Mouse (Mus musculus): ENCODE measurements at regions not wholly inside any gene's neighbourhood (a gene's known extent, or its start where the extent isn't known, plus 50 kb on each side); places are given as distances from the start of the nearest gene placed in this dataset.
"Not testable (repeated sequence)": the region's sequence is repeated elsewhere in the genome, so short reads cannot be mapped to it uniquely, and the experiment has no call there.

GRCm38 (mm10) chr9:104413021-104413420, 75.5 kb upstream of the Acpp start:
- Histone ChIP-seq H3K4me3 (no peak overlapping the region), H3K27ac (no peak overlapping the region), H3K4me1 (peaks cover 4% of the 10 kb centered on the region; the same call in 1 of the 2 replicates), H3K4me2 (no peak overlapping the region), H3K27me3 (0 out of 2 replicates have a peak, but pooled peaks cover 4% of the 10 kb centered on the region), H3K36me3 (no peaks in the 10 kb centered on the region), H3K9me3 (no peaks in the 10 kb centered on the region), H3K9ac (no peak overlapping the region)
- no peak for ATAC-seq (ENCODE audit: insufficient number of reproducible peaks, low FRiP score, low TSS enrichment, low read depth)
- 12% methylated on average over 5 of the region's 5 CpGs for WGBS

DNA sequence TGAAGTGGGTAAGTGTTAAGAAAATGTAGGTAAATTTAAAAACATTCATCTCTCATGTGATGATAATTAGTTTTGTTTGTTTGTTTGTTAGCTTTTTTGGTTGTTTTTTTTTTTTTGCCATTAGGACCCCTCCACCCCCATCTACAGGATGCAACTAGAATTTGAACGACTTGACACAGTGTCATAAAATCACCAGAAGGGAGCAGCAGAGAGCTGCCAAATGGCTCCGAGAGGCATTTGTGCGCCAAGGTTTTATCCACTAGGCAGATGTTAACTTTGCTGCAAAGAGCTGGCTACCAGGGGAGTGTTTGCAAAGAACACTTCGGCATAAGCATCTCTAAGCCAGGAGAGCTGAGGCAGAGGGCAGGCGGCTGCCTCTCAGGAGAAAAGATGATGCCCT, 72.7 kb upstream of the Acpp start:
- Histone ChIP-seq H3K9ac (no peak overlapping the region), H3K36me3 (no peaks in the 10 kb centered on the region), H3K27me3 (0 out of 2 replicates have a peak, but pooled peaks cover 4% of the 10 kb centered on the region), H3K4me1 (peaks cover 7% of the 10 kb centered on the region; the same call in 1 of the 2 replicates), H3K4me2 (no peak overlapping the region), H3K4me3 (no peak overlapping the region), H3K27ac (no peak overlapping the region), H3K9me3 (no peaks in the 10 kb centered on the region)
- ATAC-seq (ENCODE audit: insufficient number of reproducible peaks, low FRiP score, low TSS enrichment, low read depth) = no peak
- WGBS = 7% methylated on average over 5 of the region's 5 CpGs

DNA sequence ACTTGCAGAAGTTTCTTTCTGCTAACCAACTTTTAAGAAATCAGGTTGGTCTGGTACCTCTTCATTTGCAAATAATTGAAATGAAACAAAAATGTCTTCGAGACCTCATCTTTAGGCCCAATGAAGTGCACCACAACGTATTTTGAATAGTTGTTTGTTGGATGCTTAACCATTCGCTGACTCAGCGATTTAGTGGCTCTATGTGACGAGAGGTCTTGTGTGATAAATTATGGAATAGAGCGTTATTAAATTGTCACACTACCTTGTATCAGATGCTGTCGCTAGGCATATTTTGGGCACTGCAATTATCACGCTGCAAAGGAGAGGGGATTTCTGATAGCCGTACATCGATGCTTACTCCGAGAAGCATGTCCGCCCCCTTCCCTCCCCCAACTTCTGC, 71.8 kb upstream of the Acpp start:
- Histone ChIP-seq H3K4me1 (peaks cover 7% of the 10 kb centered on the region; the same call in 1 of the 2 replicates), H3K9ac (no peak overlapping the region), H3K36me3 (no peaks in the 10 kb centered on the region), H3K27ac (no peak overlapping the region), H3K9me3 (no peaks in the 10 kb centered on the region), H3K4me3 (peak overlapping the region; percentile 29), H3K4me2 (peak overlapping the region; percentile 48), H3K27me3 (0 out of 2 replicates have a peak, but pooled peaks cover 4% of the 10 kb centered on the region)
- WGBS = 16% methylated on average over 12 of the region's 12 CpGs
- ATAC-seq (ENCODE audit: insufficient number of reproducible peaks, low FRiP score, low TSS enrichment, low read depth) = no peak

DNA sequence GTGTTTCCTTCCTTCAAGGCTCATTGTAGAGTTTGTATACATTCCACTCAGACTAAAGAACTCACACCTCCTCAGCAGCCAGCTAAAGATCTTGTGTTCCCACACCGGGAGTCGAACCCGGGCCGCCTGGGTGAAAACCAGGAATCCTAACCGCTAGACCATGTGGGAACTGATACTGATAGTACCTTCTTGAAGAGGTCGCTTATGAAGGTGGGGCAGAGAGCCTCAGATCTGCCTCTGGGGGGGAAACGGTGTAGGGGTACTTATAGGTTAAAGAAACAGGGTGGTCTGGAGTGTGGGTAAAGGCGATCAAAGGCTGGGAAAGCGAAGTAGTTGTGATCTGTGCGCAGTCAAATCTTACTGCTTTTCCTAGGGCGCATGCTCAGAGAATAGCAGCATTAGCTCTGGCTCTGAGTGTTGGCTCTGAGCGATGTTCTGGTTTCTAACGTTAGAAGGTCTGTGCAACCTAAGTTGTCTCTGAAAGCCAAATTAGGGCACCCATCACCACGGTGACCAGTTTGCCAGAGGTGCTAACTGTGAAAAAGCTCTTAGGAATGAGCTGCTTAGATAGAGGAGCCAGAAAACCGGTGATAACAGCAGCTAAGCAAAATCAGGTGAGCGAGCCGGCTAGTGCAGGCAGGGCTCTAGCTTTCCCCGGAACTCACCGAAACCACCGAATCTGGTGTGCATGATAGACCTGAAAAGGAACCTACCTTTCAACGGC, 71.2 kb upstream of the Acpp start:
- H3K9me3 ChIP-seq = no peaks in the 10 kb centered on the region
- no peak for ATAC-seq (ENCODE audit: insufficient number of reproducible peaks, low FRiP score, low TSS enrichment, low read depth)
- no peak overlapping the region for H3K9ac ChIP-seq
- H3K27me3 ChIP-seq = 0 out of 2 replicates have a peak, but pooled peaks cover 4% of the 10 kb centered on the region
- peaks cover 7% of the 10 kb centered on the region; the same call in 1 of the 2 replicates for H3K4me1 ChIP-seq
- no peak overlapping the region for H3K27ac ChIP-seq
- peak overlapping the region; percentile 29 for H3K4me3 ChIP-seq
- WGBS = 14% methylated on average over 21 of the region's 21 CpGs
- H3K36me3 ChIP-seq = no peaks in the 10 kb centered on the region
- peak overlapping the region; percentile 48 for H3K4me2 ChIP-seq

DNA sequence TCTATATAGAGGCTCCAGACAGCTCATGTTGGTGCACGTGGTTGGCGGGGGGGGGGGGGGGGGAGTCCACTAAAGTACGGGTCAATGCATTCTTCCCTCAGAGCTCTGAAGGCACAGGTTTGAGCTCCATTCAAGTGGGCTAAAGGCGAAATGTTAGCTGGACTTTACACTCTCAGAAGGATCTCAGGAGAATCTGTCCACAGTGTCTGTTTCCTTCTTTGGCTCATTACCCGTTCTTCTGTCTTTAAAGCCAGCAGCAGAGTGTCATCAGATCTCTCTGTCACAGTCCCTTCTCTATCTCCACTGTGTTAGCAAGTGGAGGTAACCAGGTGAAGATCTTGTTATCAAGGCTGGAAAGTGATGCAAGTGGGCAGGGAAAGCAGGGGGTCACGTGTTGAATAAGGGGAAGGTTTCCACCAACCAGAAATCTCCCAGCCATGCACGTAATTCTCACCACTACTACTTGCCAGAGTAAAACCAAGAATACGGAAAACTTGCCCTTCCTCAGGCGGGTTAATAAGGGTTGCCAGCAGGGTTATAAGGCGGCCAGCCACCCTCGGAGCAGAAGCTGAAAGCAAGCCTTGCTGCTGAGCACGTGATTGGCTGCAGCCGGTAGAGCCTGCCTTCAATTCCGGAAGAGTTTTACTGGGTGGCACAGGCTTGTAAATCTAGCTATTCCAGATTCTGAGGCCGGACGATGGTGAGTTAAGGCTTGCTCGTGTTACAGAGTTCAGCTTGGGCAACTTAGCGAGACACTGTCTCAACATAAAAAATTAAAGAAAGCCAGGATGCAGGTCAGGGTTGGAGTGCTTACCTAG, 70.2 kb upstream of the Acpp start:
- 0 out of 2 replicates have a peak, but pooled peaks cover 4% of the 10 kb centered on the region for H3K27me3 ChIP-seq
- H3K4me3 ChIP-seq = peak overlapping the region; percentile 29
- no peak overlapping the region for H3K27ac ChIP-seq
- peak; percentile 53; the same call in 1 of the 2 replicates for ATAC-seq (ENCODE audit: insufficient number of reproducible peaks, low FRiP score, low TSS enrichment, low read depth)
- peaks cover 7% of the 10 kb centered on the region; the same call in 1 of the 2 replicates for H3K4me1 ChIP-seq
- no peak overlapping the region for H3K9ac ChIP-seq
- no peaks in the 10 kb centered on the region for H3K9me3 ChIP-seq
- WGBS = 11% methylated on average over 17 of the region's 18 CpGs
- no peaks in the 10 kb centered on the region for H3K36me3 ChIP-seq
- peak overlapping the region; percentile 48 for H3K4me2 ChIP-seq

DNA sequence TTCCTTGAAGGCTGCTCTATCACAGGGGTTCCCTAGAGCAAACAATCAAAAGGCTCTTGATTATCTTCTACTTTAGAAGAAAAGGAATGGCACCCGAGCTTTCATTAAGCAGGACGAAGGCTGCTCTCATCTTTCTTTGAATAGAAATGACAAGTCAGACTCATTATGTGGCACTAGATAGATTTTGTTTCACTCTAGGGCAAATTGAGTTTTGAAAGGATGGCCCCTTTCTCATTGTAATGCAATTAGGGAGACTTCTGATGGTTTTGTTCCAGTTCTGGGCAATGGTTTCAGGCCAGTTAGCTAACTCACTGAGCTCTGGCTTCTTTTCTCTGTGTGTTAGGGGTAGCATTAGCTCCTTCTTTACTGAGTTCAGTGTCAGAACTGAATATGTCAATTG, 69.5 kb upstream of the Acpp start:
- Histone ChIP-seq H3K4me3 (no peak overlapping the region), H3K27ac (no peak overlapping the region), H3K4me2 (no peak overlapping the region), H3K9me3 (no peaks in the 10 kb centered on the region), H3K36me3 (no peaks in the 10 kb centered on the region), H3K4me1 (peaks cover 7% of the 10 kb centered on the region; the same call in 1 of the 2 replicates), H3K9ac (no peak overlapping the region), H3K27me3 (0 out of 2 replicates have a peak, but pooled peaks cover 4% of the 10 kb centered on the region)
- ATAC-seq (ENCODE audit: insufficient number of reproducible peaks, low FRiP score, low TSS enrichment, low read depth) = no peak
- 86% methylated on average over 2 of the region's 2 CpGs for WGBS

DNA sequence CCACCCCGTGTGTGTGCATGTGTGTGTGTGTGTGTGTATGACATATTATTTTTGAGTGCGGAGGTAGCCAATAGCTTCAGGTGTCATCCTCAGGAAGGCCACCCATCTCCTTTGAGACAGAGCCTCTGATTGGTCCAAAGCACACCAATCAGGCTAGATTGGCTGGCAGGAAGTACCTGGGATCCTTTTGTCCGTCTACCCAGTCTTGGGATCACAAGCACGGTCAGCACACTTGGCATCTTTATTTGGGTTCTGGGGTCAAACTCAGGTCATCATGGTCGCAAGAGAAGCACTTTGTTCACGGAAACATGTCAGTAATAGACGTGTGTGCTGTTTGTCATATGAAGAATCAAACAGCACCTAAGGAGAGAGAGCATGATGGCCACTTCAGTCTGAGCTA, 68.9 kb upstream of the Acpp start:
- Histone ChIP-seq H3K36me3 (no peaks in the 10 kb centered on the region), H3K4me3 (no peak overlapping the region), H3K27me3 (0 out of 2 replicates have a peak, but pooled peaks cover 4% of the 10 kb centered on the region), H3K4me2 (no peak overlapping the region), H3K9me3 (no peaks in the 10 kb centered on the region), H3K4me1 (peaks cover 7% of the 10 kb centered on the region; the same call in 1 of the 2 replicates), H3K27ac (no peak overlapping the region), H3K9ac (no peak overlapping the region)
- ATAC-seq (ENCODE audit: insufficient number of reproducible peaks, low FRiP score, low TSS enrichment, low read depth) = no peak
- 77% methylated on average over 7 of the region's 7 CpGs for WGBS

GRCm38 (mm10) chr9:104403863-104404262, 66.3 kb upstream of the Acpp start:
- peaks cover 7% of the 10 kb centered on the region; the same call in 1 of the 2 replicates for H3K4me1 ChIP-seq
- no peak overlapping the region for H3K4me2 ChIP-seq
- 58% methylated on average over 1 of the region's 1 CpGs for WGBS
- ATAC-seq (ENCODE audit: insufficient number of reproducible peaks, low FRiP score, low TSS enrichment, low read depth) = no peak
- no peaks in the 10 kb centered on the region for H3K27me3 ChIP-seq
- no peak overlapping the region for H3K9ac ChIP-seq
- no peaks in the 10 kb centered on the region for H3K9me3 ChIP-seq
- no peak overlapping the region for H3K27ac ChIP-seq
- no peak overlapping the region for H3K4me3 ChIP-seq
- no peaks in the 10 kb centered on the region for H3K36me3 ChIP-seq

DNA sequence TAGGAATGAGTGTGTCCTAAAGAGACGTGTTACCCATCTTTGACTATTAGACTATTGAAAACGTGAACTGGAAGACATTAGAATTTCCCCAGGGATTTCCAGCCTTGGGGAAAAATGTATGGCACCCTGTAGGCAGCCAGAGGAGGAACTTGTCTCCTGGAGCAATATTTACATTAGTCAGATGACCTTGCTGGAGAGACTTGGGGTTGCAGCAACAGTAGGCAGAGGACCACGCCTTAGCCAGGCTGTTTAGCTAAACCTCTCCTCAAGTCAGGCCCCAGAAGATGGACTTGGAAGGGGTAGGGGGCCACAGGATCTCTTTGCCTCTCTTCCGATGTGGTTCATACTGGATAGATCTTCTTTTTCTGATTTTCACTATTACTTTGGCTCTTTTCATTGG, 64.1 kb upstream of the Acpp start:
- H3K36me3 ChIP-seq = no peaks in the 10 kb centered on the region
- H3K4me1 ChIP-seq = no peaks in the 10 kb centered on the region
- no peak for ATAC-seq (ENCODE audit: insufficient number of reproducible peaks, low FRiP score, low TSS enrichment, low read depth)
- no peak overlapping the region for H3K4me2 ChIP-seq
- H3K9ac ChIP-seq = no peak overlapping the region
- WGBS = 70% methylated on average over 4 of the region's 4 CpGs
- H3K4me3 ChIP-seq = no peak overlapping the region
- no peaks in the 10 kb centered on the region for H3K27me3 ChIP-seq
- no peaks in the 10 kb centered on the region for H3K9me3 ChIP-seq
- no peak overlapping the region for H3K27ac ChIP-seq

DNA sequence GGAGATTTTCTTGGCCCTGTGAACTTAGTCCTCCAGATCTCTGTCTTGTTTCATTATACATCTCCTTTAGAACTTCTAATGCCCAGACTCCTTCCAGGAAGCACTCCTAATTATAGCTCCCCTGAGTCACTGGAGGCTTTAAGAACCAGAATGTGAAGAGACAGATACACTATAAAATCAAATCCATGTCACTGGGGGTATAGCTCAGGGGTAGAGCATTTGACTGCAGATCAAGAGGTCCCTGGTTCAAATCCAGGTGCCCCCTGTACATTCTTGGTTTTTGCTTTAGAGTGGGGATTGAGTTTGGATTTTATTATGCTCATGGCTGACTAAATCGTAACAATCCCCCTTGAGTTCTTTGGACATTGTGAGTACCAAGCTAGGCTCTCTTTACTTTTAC, 62.4 kb upstream of the Acpp start:
- no peak overlapping the region for H3K27ac ChIP-seq
- H3K36me3 ChIP-seq = no peaks in the 10 kb centered on the region
- WGBS = 80% methylated on average over 1 of the region's 1 CpGs
- H3K4me3 ChIP-seq = no peak overlapping the region
- no peak overlapping the region for H3K9ac ChIP-seq
- H3K27me3 ChIP-seq = no peaks in the 10 kb centered on the region
- no peaks in the 10 kb centered on the region for H3K4me1 ChIP-seq
- H3K4me2 ChIP-seq = no peak overlapping the region
- H3K9me3 ChIP-seq = no peaks in the 10 kb centered on the region
- ATAC-seq (ENCODE audit: insufficient number of reproducible peaks, low FRiP score, low TSS enrichment, low read depth) = no peak

- ATAC-seq (ENCODE audit: insufficient number of reproducible peaks, low FRiP score, low TSS enrichment, low read depth) = not testable (repeated sequence)
- 79% methylated on average over 4 of the region's 4 CpGs for WGBS
These were observed 60.9 kb upstream of the Acpp start for GRCm38 (mm10) chr9:104398484-104398883.

DNA sequence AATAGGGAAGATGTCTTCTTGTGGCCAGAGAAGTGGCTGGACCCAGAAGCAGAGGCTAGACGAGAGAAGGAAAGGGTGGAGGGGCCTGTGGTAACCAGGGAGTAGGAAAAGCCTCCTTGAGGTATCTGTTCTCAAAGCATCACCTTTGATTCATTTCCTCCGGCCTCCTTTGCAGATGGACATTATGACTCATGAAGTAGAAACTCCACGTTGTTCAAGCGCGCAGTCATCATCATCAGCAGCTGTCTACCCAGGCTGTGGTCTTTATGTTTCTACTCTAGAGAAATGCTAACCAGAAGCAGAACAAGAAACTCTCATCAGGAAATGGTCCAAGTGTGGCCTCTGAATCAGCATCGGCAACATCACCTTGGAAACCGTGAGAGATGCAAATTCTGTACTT, 50.3 kb upstream of the Acpp start:
- 90% methylated on average over 7 of the region's 7 CpGs for WGBS
- ATAC-seq (ENCODE audit: insufficient number of reproducible peaks, low FRiP score, low TSS enrichment, low read depth) = no peak
- H3K4me3 ChIP-seq = no peak overlapping the region
- H3K4me1 ChIP-seq = no peaks in the 10 kb centered on the region
- no peak overlapping the region for H3K4me2 ChIP-seq
- no peaks in the 10 kb centered on the region for H3K9me3 ChIP-seq
- no peak overlapping the region for H3K9ac ChIP-seq
- no peaks in the 10 kb centered on the region for H3K27me3 ChIP-seq
- no peak overlapping the region for H3K27ac ChIP-seq
- H3K36me3 ChIP-seq = no peaks in the 10 kb centered on the region

More at GRCm38 (mm10) chr9:104398484-104398883, 60.9 kb upstream of the Acpp start:
- H3K27me3 ChIP-seq, H3K9ac ChIP-seq, H3K4me3 ChIP-seq, H3K9me3 ChIP-seq, H3K36me3 ChIP-seq, H3K4me2 ChIP-seq, H3K4me1 ChIP-seq, H3K27ac ChIP-seq: not testable (repeated sequence)

All from limb, embryonic 15.5 days (tissue).